Mouse (Mus musculus) spleen, embryonic (tissue): ENCODE results near the gene Palmd.

Source experiments
- CTCF ChIA-PET: fragments of 350-600 bp; sonication (Branson Sonifier 250); formaldehyde crosslinking; loops from one replicate; lab custom pipeline; 2022; lab: Charles Lee

Gene Palmd

GRCm38 (mm10) chr3:116960414-116960813, 8.4 kb downstream of the Palmd start:
- CTCF ChIA-PET: no interaction called here

GRCm38 (mm10) chr3:116955061-116955460, 13.7 kb downstream of the Palmd start:
- CTCF ChIA-PET: no interaction called here

- CTCF ChIA-PET: no interaction called here
These were observed 15.4 kb downstream of the Palmd start for GRCm38 (mm10) chr3:116953366-116953765.

GRCm38 (mm10) chr3:116952242-116952899, 16.4 kb downstream of the Palmd start:
- CTCF ChIA-PET: no interaction called here

GRCm38 (mm10) chr3:116951489-116951888, 17.3 kb downstream of the Palmd start:
- CTCF ChIA-PET: no interaction called here

- CTCF ChIA-PET: no interaction called here
These were observed 18.1 kb downstream of the Palmd start for GRCm38 (mm10) chr3:116950665-116951115.

- CTCF ChIA-PET: no interaction called here
These were observed 22.3 kb downstream of the Palmd start for GRCm38 (mm10) chr3:116946476-116946875.

- CTCF ChIA-PET: no interaction called here
These were observed 25.4 kb downstream of the Palmd start for GRCm38 (mm10) chr3:116943422-116943821.

- CTCF ChIA-PET: no interaction called here
These were observed 26.0 kb downstream of the Palmd start for GRCm38 (mm10) chr3:116942751-116943150.

GRCm38 (mm10) chr3:116941559-116942117, 27.1 kb downstream of the Palmd start:
- CTCF ChIA-PET: interaction anchor here (0.7 kb wide), 1 partner anchor 224 kb away, joined by 3 read pairs; no protein-coding TSS in a partner anchor

- CTCF ChIA-PET: no interaction called here
These were observed 27.8 kb downstream of the Palmd start for GRCm38 (mm10) chr3:116940804-116941558.

GRCm38 (mm10) chr3:116936934-116937691, 31.7 kb downstream of the Palmd start:
- CTCF ChIA-PET: no interaction called here

- CTCF ChIA-PET: no interaction called here
These were observed 35.6 kb downstream of the Palmd start for GRCm38 (mm10) chr3:116933158-116933557.

GRCm38 (mm10) chr3:116928994-116929393, 39.8 kb downstream of the Palmd start:
- CTCF ChIA-PET: no interaction called here

- CTCF ChIA-PET: no interaction called here
These were observed 45.7 kb downstream of the Palmd start for GRCm38 (mm10) chr3:116923042-116923441.

- CTCF ChIA-PET: no interaction called here
These were observed 47.3 kb downstream of the Palmd start for GRCm38 (mm10) chr3:116921535-116921934.

- CTCF ChIA-PET: no interaction called here
These were observed 51.8 kb downstream of the Palmd start for GRCm38 (mm10) chr3:116917016-116917415.

GRCm38 (mm10) chr3:116914931-116915330, 53.9 kb downstream of the Palmd start:
- CTCF ChIA-PET: no interaction called here

GRCm38 (mm10) chr3:116914374-116914773, 54.4 kb downstream of the Palmd start:
- CTCF ChIA-PET: no interaction called here

- CTCF ChIA-PET: no interaction called here
These were observed 62.2 kb downstream of the Palmd start for GRCm38 (mm10) chr3:116906596-116906995.

GRCm38 (mm10) chr3:116905898-116906297, 62.9 kb downstream of the Palmd start:
- CTCF ChIA-PET: interaction anchor here (0.7 kb wide), 1 partner anchor 405 kb away, joined by 3 read pairs; no protein-coding TSS in a partner anchor

GRCm38 (mm10) chr3:116904158-116904557, 64.6 kb downstream of the Palmd start:
- CTCF ChIA-PET: no interaction called here
